Mouse (Mus musculus): ENCODE results near the gene Tcaf1.

Gene Tcaf1

GRCm38 (mm10) chr6:42709291-42710211, at the start of gene Tcaf1:
TSS of gene Tcaf1 (minus strand) at chr6:42710088.
- in situ Hi-C loops (cut with MboI, MseI) = loop anchor here in 1 of 2 experiments (10.0 kb wide), 1 partner anchor 1755 kb away; no protein-coding TSS in a partner anchor

- in situ Hi-C loops (cut with MboI, MseI) = no loop called here
These were observed 46.2 kb upstream of the Tcaf1 start, which contains the start of gene Olfr38 for GRCm38 (mm10) chr6:42756104-42756503. TSS of gene Olfr38 (plus strand) at chr6:42756404.

- in situ Hi-C loops (cut with MboI, MseI) = no loop called here
These were observed 38.0 kb upstream of the Tcaf1 start for GRCm38 (mm10) chr6:42747846-42748245.

- in situ Hi-C loops (cut with MboI, MseI) = no loop called here
These were observed 32.4 kb upstream of the Tcaf1 start for GRCm38 (mm10) chr6:42742303-42742702.

GRCm38 (mm10) chr6:42739071-42739470, 29.2 kb upstream of the Tcaf1 start, which contains the start of gene Olfr453:
TSS of gene Olfr453 (plus strand) at chr6:42739371.
- in situ Hi-C loops (cut with MboI, MseI) = no loop called here

- in situ Hi-C loops (cut with MboI, MseI) = loop anchor here in 1 of 2 experiments (10.0 kb wide), 1 partner anchor 1747 kb away; no protein-coding TSS in a partner anchor
These were observed 8.1 kb upstream of the Tcaf1 start for GRCm38 (mm10) chr6:42717973-42718372.

- in situ Hi-C loops (cut with MboI, MseI) = loop anchor here in 1 of 2 experiments (10.0 kb wide), 1 partner anchor 1750 kb away; no protein-coding TSS in a partner anchor
These were observed 4.8 kb upstream of the Tcaf1 start for GRCm38 (mm10) chr6:42714668-42715067.

- in situ Hi-C loops (cut with MboI, MseI) = no loop called here
These were observed 17.2 kb downstream of the Tcaf1 start for GRCm38 (mm10) chr6:42692517-42693190.

- in situ Hi-C loops (cut with MboI, MseI) = no loop called here
These were observed 17.8 kb downstream of the Tcaf1 start for GRCm38 (mm10) chr6:42692154-42692516.

GRCm38 (mm10) chr6:42689761-42690160, 20.1 kb downstream of the Tcaf1 start:
- in situ Hi-C loops (cut with MboI, MseI) = no loop called here

- in situ Hi-C loops (cut with MboI, MseI) = no loop called here
These were observed 22.0 kb downstream of the Tcaf1 start for GRCm38 (mm10) chr6:42687907-42688306.

GRCm38 (mm10) chr6:42680077-42680476, 29.8 kb downstream of the Tcaf1 start:
- in situ Hi-C loops (cut with MboI, MseI) = no loop called here

- in situ Hi-C loops (cut with MboI, MseI) = no loop called here
These were observed 33.9 kb downstream of the Tcaf1 start for GRCm38 (mm10) chr6:42676011-42676410.

- in situ Hi-C loops (cut with MboI, MseI) = no loop called here
These were observed 38.1 kb downstream of the Tcaf1 start for GRCm38 (mm10) chr6:42671767-42672166.

- in situ Hi-C loops (cut with MboI, MseI) = loop anchor here in 1 of 2 experiments (10.0 kb wide), 1 partner anchor 1583 kb away; no protein-coding TSS in a partner anchor
These were observed 42.2 kb downstream of the Tcaf1 start for GRCm38 (mm10) chr6:42667722-42668121.

GRCm38 (mm10) chr6:42661739-42662138, 48.1 kb downstream of the Tcaf1 start:
- in situ Hi-C loops (cut with MboI, MseI) = loop anchor here in 1 of 2 experiments (10.0 kb wide), 1 partner anchor 1577 kb away; no protein-coding TSS in a partner anchor

GRCm38 (mm10) chr6:42644912-42645549, 64.9 kb downstream of the Tcaf1 start, which contains the start of gene Tcaf2:
TSS of gene Tcaf2 (minus strand) at chr6:42645254.
- in situ Hi-C loops (cut with MboI, MseI) = no loop called here

- in situ Hi-C loops (cut with MboI, MseI) = no loop called here
These were observed 75.5 kb downstream of the Tcaf1 start for GRCm38 (mm10) chr6:42634393-42634792.

- in situ Hi-C loops (cut with MboI, MseI) = no loop called here
These were observed 78.5 kb downstream of the Tcaf1 start for GRCm38 (mm10) chr6:42631395-42631794.

Data from T-helper 17 cell (primary cell).